8 mouse cellular contexts compared by ENCODE assay signal in genomic region chr9:59034836-59035235, GRCm38 (mm10). TPM values are rescaled to one million over a fixed set of nuclear protein-coding genes. Genes with fewer than 3 reads are reported as not detected.
DNase-seq lines count a peak whose midpoint lies in the region; ATAC-seq and TF ChIP-seq lines count a peak whose summit lies in the region.

No protein-coding gene starts in this region.

- H3K27ac ChIP-seq in hindbrain, embryonic 10.5 days = peak overlapping the region; percentile 100
- no peak overlapping the region for H3K27ac ChIP-seq in liver, embryonic 15.5 days (replicated peaks)
- H3K27ac ChIP-seq in stomach, embryonic 16.5 days (ENCODE audit: low read length) = no peak overlapping the region

- peaks cover 3% of the 10 kb centered on the region; the same call in 1 of the 2 replicates for H3K9me3 ChIP-seq in hindbrain, embryonic 10.5 days
- no peaks in the 10 kb centered on the region for H3K9me3 ChIP-seq in liver, embryonic 15.5 days (replicated peaks)
- no peaks in the 10 kb centered on the region for H3K9me3 ChIP-seq in stomach, embryonic 16.5 days (replicated peaks; ENCODE audit: control insufficient read depth, low read length)

- H3K4me3 ChIP-seq in lung, adult 2 months (replicated peaks; ENCODE audit: extremely low read depth, low read depth, low read length) = peak overlapping the region; percentile 15
- H3K4me3 ChIP-seq in hindbrain, embryonic 10.5 days = peak overlapping the region; percentile 97
- H3K4me3 ChIP-seq in liver, embryonic 15.5 days (replicated peaks) = no peak overlapping the region
- H3K4me3 ChIP-seq in stomach, embryonic 16.5 days (replicated peaks; ENCODE audit: low read length) = peak overlapping the region; percentile 96

- peak overlapping the region; percentile 64; the same call in 1 of the 2 replicates for H3K4me2 ChIP-seq in liver, embryonic 15.5 days
- peak overlapping the region; percentile 69 for H3K4me2 ChIP-seq in stomach, embryonic 16.5 days (ENCODE audit: low read depth, low read length)

- 20% methylated on average over 5 of the region's 5 CpGs for WGBS in lung, adult 2 months
- WGBS in hindbrain, embryonic 10.5 days = 43% methylated on average over 5 of the region's 5 CpGs
- WGBS in liver, embryonic 15.5 days (ENCODE audit: insufficient replicate concordance) = 37% methylated on average over 5 of the region's 5 CpGs
- WGBS in stomach, embryonic 16.5 days = 18% methylated on average over 5 of the region's 5 CpGs

- no peak for DNase-seq in lung, adult 2 months
- no peak for DNase-seq in lung, postnatal 4 days
- no peak for DNase-seq in hindbrain, embryonic 10.5 days (ENCODE audit: low spot score)
- no peak for DNase-seq in cerebellum, adult 9-11 months
- DNase-seq in testis, postnatal 14 days (ENCODE audit: low spot score) = no peak
- no peak for DNase-seq in frontal cortex, postnatal 25 days (ENCODE audit: low spot score in 2 of 2)

- no peak for ATAC-seq in liver, embryonic 15.5 days (ENCODE audit: insufficient read depth)
- ATAC-seq in stomach, embryonic 16.5 days (ENCODE audit: insufficient read depth, low FRiP score) = no peak

- H3K27me3 ChIP-seq in hindbrain, embryonic 10.5 days (ENCODE audit: insufficient read depth, poor library complexity, severe bottlenecking) = no peaks in the 10 kb centered on the region
- peaks cover 69% of the 10 kb centered on the region for H3K27me3 ChIP-seq in liver, embryonic 15.5 days
- no peaks in the 10 kb centered on the region for H3K27me3 ChIP-seq in stomach, embryonic 16.5 days (ENCODE audit: control insufficient read depth, insufficient read depth, low read length)

- H3K9ac ChIP-seq in liver, embryonic 15.5 days = no peak overlapping the region
- H3K9ac ChIP-seq in stomach, embryonic 16.5 days (ENCODE audit: low read length) = 0 out of 2 replicates have a peak overlapping the region, but pooled peaks have one; percentile 31

- peaks cover 6% of the 10 kb centered on the region; the same call in 1 of the 2 replicates for H3K4me1 ChIP-seq in lung, adult 2 months (ENCODE audit: control insufficient read depth, insufficient read depth, low read length)
- peaks cover 41% of the 10 kb centered on the region for H3K4me1 ChIP-seq in hindbrain, embryonic 10.5 days (replicated peaks)
- no peaks in the 10 kb centered on the region for H3K4me1 ChIP-seq in liver, embryonic 15.5 days (replicated peaks)
- peaks cover 6% of the 10 kb centered on the region for H3K4me1 ChIP-seq in stomach, embryonic 16.5 days (ENCODE audit: control insufficient read depth, insufficient read depth, low read length)

- no peak for TF ChIP-seq POLR2A in lung, adult 2 months (IDR thresholded peaks at IDR 0.05; ENCODE audit: borderline replicate concordance, extremely low read depth, low read depth, low read length)

- peaks cover 9% of the 10 kb centered on the region; the same call in 1 of the 2 replicates for H3K36me3 ChIP-seq in hindbrain, embryonic 10.5 days
- H3K36me3 ChIP-seq in liver, embryonic 15.5 days (replicated peaks) = no peaks in the 10 kb centered on the region
- no peaks in the 10 kb centered on the region for H3K36me3 ChIP-seq in stomach, embryonic 16.5 days (ENCODE audit: control insufficient read depth, insufficient read depth, low read length)

- no peak for TF ChIP-seq CTCF in lung, adult 2 months (IDR thresholded peaks at IDR 0.05; ENCODE audit: insufficient read depth, low read length)

RNA-seq across cellular contexts. Expression of gene Neo1, which starts 1.4 kb away (rescaled TPM):
- polyA plus RNA-seq in lung, adult 2 months (2012; rRNA removed) = 25.1 and 28.6 TPM in 2 replicates
- 34.5 and 36.5 TPM in 2 replicates for polyA plus RNA-seq in hindbrain, embryonic 10.5 days (2016; fragmentation: Nextera tagmentation; extraction: Ambion mirVana)
- 1.7 and 1.8 TPM in 2 replicates for polyA plus RNA-seq in liver, embryonic 15.5 days (2015; fragmentation: Nextera tagmentation; extraction: Ambion mirVana)
- polyA plus RNA-seq in stomach, embryonic 16.5 days (2015; fragmentation: Nextera tagmentation; extraction: Ambion mirVana) = 24.2 and 28.1 TPM in 2 replicates
